Mouse (Mus musculus) CH12.LX (cell line): ENCODE data around the gene Ppp2r2c.

ENCODE experiments used
- BHLHE40 ChIP-seq: IDR thresholded peaks from 2 replicates; pipeline ENCODE4 v1.6.1; 2011; ENCODE audit warnings: mild to moderate bottlenecking, low read depth, low read length, improper control_type of control experiment
- CTCF ChIP-seq, 2 experiments: IDR thresholded peaks in 1 of 2; conservative IDR thresholded peaks in 1 of 2; 2 replicates each; pipeline ENCODE4 v1.5.1; 2011 to 2012; ENCODE audit warnings: low read depth in 2 of 2, low read length in 2 of 2, improper control_type of control experiment in 1 of 2, inconsistent platforms in 1 of 2, mild to moderate bottlenecking in 1 of 2, moderate library complexity in 1 of 2
- E2F4 ChIP-seq: IDR thresholded peaks from 2 replicates; pipeline ENCODE4 v1.6.1; 2011; ENCODE audit warnings: low read depth, low read length, improper control_type of control experiment; ENCODE audit not compliant: insufficient replicate concordance
- ELF1 ChIP-seq: IDR thresholded peaks from 2 replicates; pipeline ENCODE4 v1.6.1; 2014; ENCODE audit warnings: low read depth, mild to moderate bottlenecking, inconsistent platforms, low read length, improper control_type of control experiment
- EP300 ChIP-seq: IDR thresholded peaks from 2 replicates; pipeline ENCODE4 v1.6.1; 2011; ENCODE audit warnings: low read length, improper control_type of control experiment
- NRF1 ChIP-seq: IDR thresholded peaks from 2 replicates; pipeline ENCODE4 v1.6.1; 2014; ENCODE audit warnings: low read depth, mild to moderate bottlenecking, inconsistent platforms, low read length, improper control_type of control experiment, moderate library complexity
- POLR2A ChIP-seq: IDR thresholded peaks from 2 replicates; pipeline ENCODE4 v1.6.1; 2011; ENCODE audit warnings: low read depth, mild to moderate bottlenecking, improper control_type of control experiment, low read length
- RAD21 ChIP-seq: IDR thresholded peaks from 2 replicates; pipeline ENCODE4 v1.6.1; 2011; ENCODE audit warnings: low read depth, mild to moderate bottlenecking, low read length, improper control_type of control experiment, moderate library complexity
- RCOR1 ChIP-seq: conservative IDR thresholded peaks from 2 replicates; pipeline ENCODE4 v1.6.1; 2012; ENCODE audit warnings: low read depth, mild to moderate bottlenecking, inconsistent platforms, low read length, improper control_type of control experiment
- TBP ChIP-seq: conservative IDR thresholded peaks from 2 replicates; pipeline ENCODE4 v1.6.1; 2011; ENCODE audit warnings: low read depth, low read length, improper control_type of control experiment
- TCF12 ChIP-seq: IDR thresholded peaks from 2 replicates; pipeline ENCODE4 v1.6.1; 2014; ENCODE audit warnings: low read depth, mild to moderate bottlenecking, inconsistent platforms, low read length, improper control_type of control experiment
- USF2 ChIP-seq: conservative IDR thresholded peaks from 2 replicates; pipeline ENCODE4 v1.6.1; 2011; ENCODE audit warnings: low read depth, low read length, improper control_type of control experiment
- ZC3H11A ChIP-seq: IDR thresholded peaks from 2 replicates; pipeline ENCODE4 v1.6.1; 2012; ENCODE audit warnings: low read depth, mild to moderate bottlenecking, inconsistent platforms, low read length, improper control_type of control experiment
- ZKSCAN1 ChIP-seq: IDR thresholded peaks from 2 replicates; pipeline ENCODE4 v1.6.1; 2012; ENCODE audit warnings: low read depth, inconsistent platforms, low read length, improper control_type of control experiment, borderline replicate concordance

DNA sequence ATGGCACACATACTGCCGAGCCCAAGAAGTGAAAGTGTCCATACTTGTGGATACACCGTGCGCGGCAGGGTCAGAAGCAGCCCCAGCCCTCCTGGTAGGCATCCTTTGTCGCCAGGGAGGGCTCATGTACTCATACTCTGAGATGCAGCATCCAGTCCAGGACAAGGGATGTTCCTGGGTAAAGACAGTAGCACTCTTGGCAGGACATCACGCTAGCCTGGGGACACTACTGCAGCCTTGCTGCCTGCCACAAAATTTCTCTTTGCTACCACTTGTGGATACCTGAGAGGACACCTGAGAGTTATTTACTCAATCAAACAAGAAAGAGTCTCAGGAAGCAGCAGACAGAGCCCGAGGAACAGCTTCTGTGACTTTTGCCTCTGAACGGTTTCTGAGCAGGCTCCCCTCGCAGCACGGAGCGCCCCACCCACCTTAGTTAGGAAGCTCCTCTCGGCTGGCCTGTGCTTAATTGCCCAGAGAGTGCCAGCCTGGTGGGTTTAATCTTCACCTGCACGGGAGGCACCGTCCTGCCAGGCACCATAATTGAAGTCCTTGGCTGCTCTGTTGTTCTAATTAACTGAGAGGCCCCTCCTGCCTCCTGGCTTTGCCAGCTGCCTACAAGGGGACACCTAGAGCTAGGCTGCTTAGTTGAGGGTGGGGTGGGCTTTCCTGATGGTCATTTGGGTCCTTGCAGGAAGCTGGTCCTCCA is 44.4 kb downstream of the Ppp2r2c start:
- TF ChIP-seq RAD21 = no peak
- TF ChIP-seq CTCF (conservative IDR thresholded peaks at IDR 0.05 in 1 of 2, IDR thresholded peaks at IDR 0.05 in 1 of 2; ENCODE audit: low read depth in 2 of 2, low read length in 2 of 2) = no peak
- no peak for TF ChIP-seq POLR2A
- TF ChIP-seq BHLHE40 = no peak
- TF ChIP-seq USF2 = no peak
- no peak for TF ChIP-seq NRF1
- TF ChIP-seq E2F4 = no peak
- TF ChIP-seq ZC3H11A = no peak
- TF ChIP-seq ZKSCAN1 = no peak
- no peak for TF ChIP-seq ELF1
- TF ChIP-seq EP300 = no peak
- no peak for TF ChIP-seq RCOR1
- TF ChIP-seq TCF12 = no peak
- TF ChIP-seq TBP = no peak
